Mouse (Mus musculus) ovary, postnatal 14 days (tissue): ENCODE results near the gene Dppa3.

Experiments used
- DNase-seq: peaks from one replicate; pipeline ENCODE4 v3.0.0; 2022; ENCODE audit warnings: low spot score

Dppa3 gene

GRCm38 (mm10) chr6:122669406-122670200 is 43.4 kb downstream of the Dppa3 start:
- DNase-seq = peak; percentile 96

GRCm38 (mm10) chr6:122670201-122670551 is 44.0 kb downstream of the Dppa3 start:
- no peak for DNase-seq

GRCm38 (mm10) chr6:122670841-122671240 is 44.6 kb downstream of the Dppa3 start:
- no peak for DNase-seq

DNA sequence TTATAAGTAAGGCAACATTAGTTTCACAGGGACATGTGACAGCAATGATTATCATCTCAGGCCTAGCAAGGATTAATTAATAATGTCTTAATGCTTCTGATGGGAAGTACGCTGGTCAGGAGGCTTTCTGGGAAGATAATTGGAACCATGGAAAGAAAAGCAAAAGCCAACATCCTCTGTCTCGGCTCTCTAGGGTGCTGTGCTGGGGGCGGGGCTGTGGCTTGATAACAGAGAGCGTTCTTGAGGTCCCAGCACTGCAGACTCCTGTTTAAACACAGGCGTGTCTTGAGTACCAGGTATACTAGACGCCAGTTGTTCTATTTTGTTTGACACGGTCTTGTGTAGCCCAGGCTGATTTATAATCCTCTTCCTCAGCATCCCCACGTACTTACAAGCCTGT is 46.5 kb downstream of the Dppa3 start:
- DNase-seq = no peak
